Mouse (Mus musculus) megakaryocyte progenitor cell, adult 5-6 weeks (primary cell): ENCODE data around the gene Ephb1. TPM values are rescaled to one million over a fixed set of nuclear protein-coding genes. Genes with fewer than 3 reads are reported as not detected.

Source experiments
- ATAC-seq: replicated peaks from 2 replicates; pipeline ENCODE4 v1.8.0; 2016; ENCODE audit warnings: mild to moderate bottlenecking, moderate TSS enrichment, inconsistent platforms; ENCODE audit not compliant: poor library complexity
- total RNA-seq, 2 experiments: library from RNA; stranded (forward) in 1 of 2; stranded (reverse) in 1 of 2; fragments of 157-497, 149-512 nt in 1 of 2; fragments of 200-1000 nt in 1 of 2; gene quantifications; 2 replicates each; pipeline versions ENCODE4 v1.2.3 to v1.2.4; 2015 to 2017

The Ephb1 gene
- total RNA-seq, 2 experiments from 2014 or later: not detected

DNA sequence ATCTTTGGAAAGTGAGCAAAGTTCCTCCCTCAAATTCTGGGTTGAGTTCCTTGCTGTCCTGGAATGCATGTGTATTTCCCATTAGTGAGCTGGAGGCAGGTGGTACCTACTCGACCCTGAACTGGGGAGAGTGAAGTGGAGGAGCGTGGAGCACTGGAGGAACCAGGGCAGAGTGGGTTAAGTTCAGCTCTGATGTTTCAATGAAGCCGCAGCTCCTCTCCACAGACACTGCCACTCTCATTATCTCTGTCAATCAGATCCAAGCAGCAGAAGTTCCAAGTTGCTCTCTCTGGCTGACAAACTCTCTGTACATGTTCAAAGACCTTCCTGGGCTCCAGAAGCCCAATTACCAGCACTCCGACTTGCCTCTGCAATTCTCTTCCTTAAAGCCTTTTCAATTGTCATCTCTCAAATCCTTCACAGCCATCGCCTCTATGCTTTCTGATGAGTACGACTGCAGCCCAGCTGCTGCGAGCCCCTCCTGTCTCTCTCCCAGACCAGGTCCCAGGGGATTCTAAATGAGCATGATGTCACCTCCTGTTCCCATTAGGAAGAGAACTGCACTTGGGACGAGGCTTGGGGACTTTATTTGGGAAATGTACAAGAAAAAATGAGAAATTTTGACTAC is 420.4 kb downstream of the Ephb1 start:
- ATAC-seq: no peak

DNA sequence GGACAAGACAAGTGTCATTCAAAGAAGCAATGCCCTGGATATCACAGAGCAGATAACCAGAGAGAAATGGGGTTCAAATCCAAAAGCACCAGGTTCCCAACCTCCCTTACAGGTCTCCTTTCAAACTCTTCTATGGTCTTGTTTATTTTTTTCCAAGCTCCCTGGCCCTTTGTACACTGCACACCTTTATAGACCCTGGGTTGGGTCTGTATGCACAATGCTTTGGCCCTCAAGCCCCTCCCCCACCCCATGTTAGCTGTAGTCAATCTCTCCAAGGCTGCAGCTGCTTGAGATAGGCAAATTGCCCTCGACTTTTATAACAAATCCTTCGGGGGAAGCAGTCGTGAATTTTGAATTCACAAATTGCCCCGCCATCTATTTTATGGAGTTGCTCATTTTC is 429.7 kb downstream of the Ephb1 start:
- no peak for ATAC-seq

DNA sequence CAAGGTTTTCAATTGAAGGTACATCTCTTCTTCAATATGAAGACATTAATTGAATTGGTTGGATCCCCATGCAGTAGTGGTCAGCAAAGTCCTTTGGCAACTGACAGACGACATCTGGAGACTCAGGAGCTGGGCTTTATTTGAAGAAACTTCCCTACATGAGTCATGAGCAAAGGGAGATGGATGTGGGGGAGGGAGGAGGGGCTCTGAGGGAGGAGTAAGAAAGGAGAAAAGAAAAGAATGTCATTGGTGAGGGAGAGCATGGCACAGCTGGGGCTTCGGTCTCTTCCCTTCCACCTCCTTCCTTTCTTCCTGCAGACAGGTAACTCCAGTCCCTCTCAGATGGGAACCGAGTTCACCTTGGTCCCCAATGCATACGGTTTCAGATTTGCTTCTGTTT is 431.6 kb downstream of the Ephb1 start:
- no peak for ATAC-seq

DNA sequence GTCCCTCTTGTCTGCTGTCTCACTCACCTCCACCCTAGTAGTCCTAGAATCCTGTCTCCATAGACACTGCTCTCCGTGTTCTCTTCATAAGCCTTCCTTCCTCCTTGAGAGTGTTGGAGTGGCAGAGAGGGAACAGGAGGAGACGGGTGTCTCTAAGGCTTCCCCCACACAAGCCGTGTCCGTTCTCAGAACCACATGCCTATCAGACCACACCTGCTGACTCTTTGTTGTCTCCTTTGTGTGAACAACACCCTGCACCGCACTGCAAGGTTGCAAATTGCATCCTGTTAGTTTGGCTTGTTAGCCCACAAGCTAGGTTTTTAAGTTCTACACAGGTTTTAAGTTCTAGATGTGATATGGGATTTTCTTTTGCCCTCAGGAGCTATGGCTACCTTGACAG is 435.2 kb downstream of the Ephb1 start:
- ATAC-seq: no peak

DNA sequence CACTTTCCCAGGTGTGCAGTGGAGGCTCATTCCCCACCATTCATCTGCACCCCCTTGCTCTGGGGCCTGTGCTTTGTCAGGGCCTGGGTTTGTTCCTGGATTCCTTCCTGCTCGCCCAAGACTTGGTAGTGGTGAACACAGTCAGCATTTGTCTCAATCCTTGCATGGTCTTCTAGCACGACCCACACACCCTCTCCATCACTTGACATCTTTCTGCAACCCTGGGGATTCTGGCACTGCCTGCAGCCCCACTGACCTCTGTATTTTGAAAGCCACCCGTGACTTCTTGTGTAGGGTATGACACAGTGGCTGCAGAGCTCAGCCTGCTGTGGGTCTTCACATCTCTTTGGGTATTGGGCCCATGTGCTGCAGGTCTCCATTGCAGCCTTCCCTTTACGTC is 435.7 kb downstream of the Ephb1 start:
- no peak for ATAC-seq

DNA sequence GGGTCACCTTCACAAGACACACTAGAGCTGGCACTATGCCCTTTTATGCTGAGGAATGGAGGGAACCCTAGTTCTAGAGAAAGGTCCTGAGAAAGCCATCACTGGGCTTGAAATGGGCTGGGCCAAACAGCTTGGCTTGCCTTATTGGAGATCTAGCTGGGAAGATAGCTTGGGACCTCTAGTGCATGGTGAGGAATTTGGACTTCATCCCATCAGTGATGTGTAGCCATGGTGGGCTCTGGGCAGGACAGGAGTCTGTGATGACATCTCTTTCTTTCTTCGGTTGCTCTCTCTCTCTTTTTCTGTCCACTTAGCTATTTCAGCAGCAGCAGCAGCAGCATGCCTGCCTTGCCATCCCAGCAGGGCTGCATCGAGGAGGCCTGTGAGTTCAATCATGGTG is 439.4 kb downstream of the Ephb1 start:
- no peak for ATAC-seq

DNA sequence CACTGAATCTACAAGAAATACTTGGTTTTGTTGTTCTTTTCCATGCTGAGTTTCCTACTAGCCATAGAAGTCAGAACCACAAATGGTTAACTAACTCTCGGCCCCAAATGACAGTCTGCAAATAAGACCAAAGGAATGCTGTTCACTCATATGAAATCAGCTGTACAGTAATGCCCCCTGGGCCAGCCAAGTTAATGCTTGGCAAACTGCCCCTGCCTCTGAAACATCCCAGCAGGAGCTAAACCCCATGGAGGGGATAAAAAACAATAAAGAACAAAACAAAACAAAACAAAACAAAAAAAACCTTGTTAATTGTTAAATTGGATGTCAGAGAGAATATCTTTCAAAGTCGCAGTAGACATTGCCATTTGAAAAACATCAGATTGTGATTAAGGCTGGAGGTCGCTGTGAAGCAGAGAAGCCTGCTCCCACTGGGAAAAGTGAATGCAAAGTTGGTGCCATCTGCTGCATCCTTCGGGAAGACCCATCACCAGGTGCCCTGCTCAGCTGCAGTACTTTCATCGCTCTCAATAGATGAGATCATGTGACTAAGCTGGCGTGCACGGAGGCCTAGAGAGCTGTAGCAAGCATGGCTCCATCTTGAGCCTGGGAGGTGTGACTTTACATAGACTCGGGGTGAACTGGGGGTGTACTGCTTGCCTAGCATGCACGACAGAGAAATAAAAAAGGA is 443.2 kb downstream of the Ephb1 start:
- ATAC-seq: no peak

DNA sequence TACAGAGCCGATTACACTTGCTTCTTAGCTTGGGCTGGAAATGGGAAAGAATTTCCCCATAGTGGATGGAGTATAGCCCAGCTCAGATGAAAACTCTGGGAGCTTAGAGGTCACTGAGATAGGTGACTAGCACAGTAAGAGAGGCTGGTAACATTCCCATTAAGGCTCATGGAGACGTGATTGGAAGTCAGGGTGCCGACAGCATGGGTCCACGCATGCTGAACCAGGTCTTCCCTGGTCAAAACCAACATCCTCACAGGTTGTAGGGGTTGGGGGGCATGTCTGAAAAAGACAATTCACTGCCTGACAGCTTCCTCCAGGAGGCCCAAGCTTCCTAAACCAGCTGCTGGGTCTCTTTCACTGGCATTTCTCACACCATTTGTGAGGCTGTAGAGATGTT is 445.0 kb downstream of the Ephb1 start:
- ATAC-seq: no peak

DNA sequence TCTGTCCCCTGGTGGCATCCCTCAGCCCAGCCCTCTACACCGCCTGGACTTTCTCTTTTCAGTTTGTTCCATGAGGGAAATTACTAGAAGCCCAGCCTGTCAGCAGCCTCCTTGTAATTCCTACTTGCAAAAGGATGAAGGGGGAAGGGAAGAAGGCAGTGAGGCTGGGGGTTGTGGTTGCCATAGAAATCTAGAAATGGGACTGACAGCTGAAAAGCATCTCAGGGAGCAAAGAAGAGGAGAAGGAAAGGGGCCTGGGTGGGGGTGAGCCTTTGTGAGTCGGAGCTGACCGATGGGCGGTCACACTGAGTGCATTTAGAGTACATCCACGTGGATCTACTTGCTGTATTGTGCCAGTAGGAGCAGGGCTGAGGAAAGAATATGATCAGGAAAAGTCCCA is 445.6 kb downstream of the Ephb1 start:
- no peak for ATAC-seq

DNA sequence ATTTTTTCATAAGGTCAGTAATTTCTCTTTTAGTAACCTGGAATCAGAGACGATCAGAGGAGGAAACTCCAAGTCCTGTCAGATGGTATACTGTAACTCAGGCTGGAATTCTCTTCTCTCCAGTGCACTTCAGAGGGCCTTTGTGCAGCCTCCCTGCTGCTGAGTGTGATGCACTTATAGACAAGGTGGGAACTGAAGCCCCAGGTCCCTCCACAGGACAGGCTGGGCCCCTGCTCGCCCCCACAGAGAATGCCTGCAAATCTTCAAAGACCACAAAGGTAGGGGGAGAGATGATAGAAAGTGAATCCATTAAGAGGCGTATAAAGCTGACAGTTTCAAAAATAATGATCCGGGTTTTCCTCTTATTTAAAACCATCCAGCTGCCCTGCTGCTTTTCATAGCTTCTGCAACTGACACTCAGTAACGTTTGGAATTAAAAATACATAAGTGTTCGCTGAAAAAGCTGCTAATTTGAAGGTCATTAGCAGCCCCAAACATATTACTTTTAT is 446.7 kb downstream of the Ephb1 start:
- ATAC-seq: no peak

DNA sequence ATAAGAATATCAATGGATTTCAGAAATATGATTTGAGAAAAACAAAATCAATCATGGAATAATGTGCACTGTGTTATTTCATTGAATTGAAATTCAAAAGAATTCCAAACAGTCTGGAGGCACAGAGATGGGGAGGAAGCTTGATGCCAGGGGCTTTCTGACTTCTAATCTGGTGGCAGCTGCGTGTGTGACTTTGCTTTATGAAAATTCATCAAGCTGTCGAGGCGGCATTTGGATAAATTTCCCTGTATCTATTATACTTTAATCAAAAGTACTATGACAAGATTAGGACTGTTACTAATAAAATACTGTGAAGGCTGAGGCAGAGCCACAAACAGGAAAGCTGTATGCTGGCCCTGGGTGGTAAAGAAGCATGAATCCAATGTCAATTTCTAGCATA is 451.1 kb downstream of the Ephb1 start:
- no peak for ATAC-seq

DNA sequence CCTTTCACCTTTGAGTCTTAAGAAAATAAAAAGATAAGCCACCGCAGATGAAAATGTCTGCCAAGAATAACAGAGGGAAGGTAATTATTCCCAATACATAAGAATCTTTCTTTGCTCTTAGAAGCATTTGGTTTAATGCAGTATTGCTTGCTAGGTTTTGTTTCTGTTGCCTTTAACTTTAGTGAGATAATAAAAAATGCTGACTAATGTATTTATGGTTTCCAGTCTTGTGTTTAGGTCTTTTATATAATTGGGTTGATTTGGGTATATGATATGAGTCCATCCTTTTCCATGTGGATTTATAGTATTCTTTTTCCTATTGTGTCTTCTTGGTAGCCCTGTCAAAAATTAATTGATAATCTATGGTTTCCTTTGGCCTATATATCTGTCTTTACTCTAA is 456.6 kb downstream of the Ephb1 start:
- no peak for ATAC-seq

DNA sequence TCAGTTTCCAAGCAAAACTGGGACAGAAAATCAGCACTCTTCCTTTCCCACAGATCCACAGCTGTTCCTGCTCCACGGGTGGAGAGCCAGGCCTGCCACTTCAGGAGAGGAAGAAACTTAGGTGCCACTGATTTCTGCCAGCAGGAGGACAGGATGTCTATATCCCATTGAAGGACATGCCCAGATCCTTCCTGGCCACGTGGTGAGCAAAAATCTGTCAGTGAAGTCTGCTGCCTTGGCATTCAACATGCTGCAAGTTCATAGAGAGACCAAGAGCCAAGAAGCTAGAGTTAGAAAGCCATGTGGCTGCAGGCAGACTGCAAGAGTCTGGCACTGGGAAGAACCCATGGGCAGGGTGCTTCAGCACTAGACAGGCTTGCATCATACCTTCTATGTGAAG is 471.2 kb downstream of the Ephb1 start:
- ATAC-seq: no peak

DNA sequence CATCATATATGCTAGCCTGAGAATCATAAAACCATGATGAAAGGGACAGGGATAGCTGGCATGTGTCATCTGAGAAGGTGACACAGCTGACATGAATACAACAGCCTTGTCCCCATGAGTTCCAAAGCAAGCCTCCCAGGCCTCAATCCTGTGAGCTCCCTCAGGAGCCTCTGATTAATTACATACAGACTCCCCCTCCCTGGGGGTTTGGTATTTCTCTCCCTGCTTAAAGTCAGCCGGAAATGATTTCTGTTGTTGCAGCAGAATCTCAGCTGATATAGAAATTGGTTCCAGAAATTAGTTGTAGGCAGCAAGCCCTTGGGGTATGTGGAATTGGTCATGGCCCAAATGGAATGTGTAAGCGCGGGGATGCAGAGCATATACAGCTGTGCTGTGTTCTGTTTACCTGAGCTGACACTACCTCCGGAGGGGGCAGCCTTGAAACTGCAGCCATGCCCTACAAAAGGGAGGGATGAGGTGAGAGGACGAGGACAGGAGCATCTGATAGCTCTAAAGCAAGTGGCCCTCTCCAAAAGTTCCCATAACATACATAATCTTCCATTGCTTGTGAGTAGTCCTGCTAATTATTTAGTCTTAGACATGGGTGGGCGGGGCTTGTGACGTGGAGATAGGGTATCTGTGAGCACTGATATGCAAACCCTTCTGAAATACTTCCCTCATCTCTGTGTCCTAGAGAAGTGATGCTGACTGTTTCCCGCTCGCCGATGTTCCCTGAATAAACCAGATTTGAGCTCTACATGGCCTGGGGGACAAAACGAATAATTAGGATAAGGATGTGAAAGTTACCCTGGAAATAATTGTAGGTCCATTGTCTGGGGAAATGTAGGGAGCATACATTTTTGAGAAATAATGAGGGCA is 477.1 kb downstream of the Ephb1 start:
- no peak for ATAC-seq

DNA sequence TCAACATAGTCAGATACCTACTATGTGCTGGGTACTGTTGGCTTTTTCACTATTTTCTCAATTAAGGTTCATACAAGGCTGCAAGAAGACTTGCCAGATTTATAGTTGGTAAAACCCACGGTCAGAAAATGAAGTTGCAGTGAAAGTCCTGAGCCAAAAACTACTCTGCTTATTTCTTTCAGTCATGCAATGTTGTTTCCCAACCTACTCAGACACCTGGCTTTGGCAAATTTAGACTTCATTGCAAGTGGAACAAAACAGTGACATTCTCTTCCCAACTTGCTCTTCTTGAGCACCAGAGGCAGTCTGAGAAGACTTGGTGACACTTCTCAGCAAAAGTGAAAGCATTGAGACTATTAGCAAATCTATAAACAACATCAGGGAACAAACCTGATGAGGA is 479.2 kb downstream of the Ephb1 start:
- ATAC-seq: no peak

Other genes with a start within 250 kb of the Ephb1 start
- gene Ky, start 151.1 kb upstream of the Ephb1 start, total RNA-seq (2015): 0.02 TPM in 1 of 2 replicates, not detected in the other
- not detected in 2 replicates for gene Ky, start 151.1 kb upstream of the Ephb1 start, total RNA-seq (2017)